Mouse (Mus musculus) ES-E14 (cell line): ENCODE results near the gene Kalrn.

Experiments used
- HCFC1 ChIP-seq: IDR thresholded peaks from 2 replicates; pipeline ENCODE4 v1.6.1; 2012; ENCODE audit warnings: low read length, inconsistent platforms, borderline replicate concordance; ENCODE audit not compliant: insufficient read depth
- MAFK ChIP-seq: IDR thresholded peaks from 2 replicates; pipeline ENCODE4 v1.6.1; 2014; ENCODE audit warnings: mild to moderate bottlenecking, low read depth, low read length, inconsistent platforms; ENCODE audit not compliant: insufficient read depth
- ZC3H11A ChIP-seq: IDR thresholded peaks from 2 replicates; pipeline ENCODE4 v1.6.1; 2012; ENCODE audit warnings: low read depth, mild to moderate bottlenecking, inconsistent platforms, low read length, borderline replicate concordance

DNA sequence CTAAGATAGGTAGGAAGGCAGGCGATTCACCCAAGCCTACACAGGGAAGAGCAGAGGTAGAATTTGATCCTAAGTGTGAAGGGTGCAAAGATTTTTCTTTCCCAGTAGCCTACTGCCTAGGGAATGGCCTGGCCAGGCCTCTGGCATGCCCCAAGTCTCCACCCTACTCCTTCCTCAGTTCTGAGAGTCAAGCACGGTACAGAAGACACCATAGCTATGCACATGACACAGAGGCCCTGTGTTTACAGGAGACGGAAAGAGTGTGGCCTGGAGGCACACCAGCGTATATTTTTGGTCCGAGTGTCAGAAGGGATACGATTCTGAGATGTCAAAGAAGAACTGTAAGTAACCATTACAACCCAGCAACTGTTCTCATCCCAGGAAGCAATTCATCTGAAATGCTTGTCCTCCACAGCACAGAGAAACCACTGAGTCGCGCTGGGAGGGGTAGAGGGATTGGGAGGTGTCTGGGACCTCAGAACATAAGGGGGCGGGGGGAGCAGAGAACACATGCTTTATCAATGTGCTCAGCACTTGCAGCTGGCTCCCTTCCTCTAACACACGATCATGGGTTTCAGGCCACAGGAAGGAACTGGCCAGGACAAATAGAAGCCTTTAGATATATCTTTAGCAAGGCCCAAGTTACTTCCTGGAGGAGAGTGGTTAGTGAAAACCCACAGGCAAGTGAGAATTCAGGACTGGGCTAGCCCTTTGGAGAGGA lies 536.8 kb downstream of the Kalrn start:
- no peak for TF ChIP-seq ZC3H11A
- no peak for TF ChIP-seq HCFC1
- no peak for TF ChIP-seq MAFK
